Mouse (Mus musculus): ENCODE measurements at regions not wholly inside any gene's neighbourhood (a gene's known extent, or its start where the extent isn't known, plus 50 kb on each side); places are given as distances from the start of the nearest gene placed in this dataset.

DNA sequence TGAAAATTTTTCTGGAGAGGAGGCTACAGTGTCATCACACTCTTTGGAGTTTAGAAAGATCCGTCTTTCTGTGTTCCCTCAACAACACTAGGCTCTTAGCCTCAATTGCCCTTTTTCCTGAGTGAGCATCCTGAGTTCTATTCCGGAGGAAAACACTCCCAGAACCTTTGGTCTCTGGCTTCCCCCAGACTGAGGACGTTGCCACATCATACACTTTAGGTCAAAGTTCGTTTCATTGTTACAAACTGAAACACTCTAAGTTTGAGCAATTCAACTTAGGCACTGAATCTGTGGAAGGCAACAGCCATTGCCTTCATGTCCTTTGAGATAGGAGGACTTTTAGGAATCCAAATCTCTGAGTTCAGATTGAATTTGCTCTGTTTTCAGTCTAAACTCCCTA lies 85.0 kb downstream of the Arl4a start:
- H3K27ac ChIP-seq (ENCODE audit: low read length) = no peak overlapping the region
- no peak for ATAC-seq (ENCODE audit: low read depth)

GRCm38 (mm10) chr12:39951911-39952310 lies 85.9 kb downstream of the Arl4a start:
- no peak overlapping the region for H3K27ac ChIP-seq (ENCODE audit: low read length)
- H3K4me2 ChIP-seq (ENCODE audit: low read depth, low read length) = no peak overlapping the region
- no peak overlapping the region for H3K9ac ChIP-seq (ENCODE audit: low read depth, low read length)
- no peaks in the 10 kb centered on the region for H3K36me3 ChIP-seq (ENCODE audit: control insufficient read depth, insufficient read depth)
- no peaks in the 10 kb centered on the region for H3K4me1 ChIP-seq (ENCODE audit: control insufficient read depth, low read depth, low read length)
- H3K9me3 ChIP-seq (replicated peaks; ENCODE audit: control insufficient read depth, low read length) = no peaks in the 10 kb centered on the region
- H3K27me3 ChIP-seq (ENCODE audit: control insufficient read depth, insufficient read depth, low read depth, low read length) = no peaks in the 10 kb centered on the region
- WGBS (ENCODE audit: insufficient replicate concordance) = 74% methylated on average over 6 of the region's 6 CpGs
- H3K4me3 ChIP-seq (ENCODE audit: low read depth, low read length) = no peak overlapping the region
- ATAC-seq (ENCODE audit: low read depth) = no peak

More for the DNA sequence above, 85.0 kb downstream of the Arl4a start:
- Histone ChIP-seq H3K9me3 (replicated peaks; ENCODE audit: control insufficient read depth, low read length) (no peaks in the 10 kb centered on the region), H3K9ac (ENCODE audit: low read depth, low read length) (no peak overlapping the region), H3K4me3 (ENCODE audit: low read depth, low read length) (no peak overlapping the region), H3K36me3 (ENCODE audit: control insufficient read depth, insufficient read depth) (no peaks in the 10 kb centered on the region), H3K27me3 (ENCODE audit: control insufficient read depth, insufficient read depth, low read depth, low read length) (no peaks in the 10 kb centered on the region), H3K4me2 (ENCODE audit: low read depth, low read length) (no peak overlapping the region), H3K4me1 (ENCODE audit: control insufficient read depth, low read depth, low read length) (no peaks in the 10 kb centered on the region)
- 29% methylated on average over 4 of the region's 4 CpGs for WGBS (ENCODE audit: insufficient replicate concordance)

GRCm38 (mm10) chr12:39950270-39950801 lies 87.5 kb downstream of the Arl4a start:
- Histone ChIP-seq H3K4me1 (ENCODE audit: control insufficient read depth, low read depth, low read length) (no peaks in the 10 kb centered on the region), H3K4me2 (ENCODE audit: low read depth, low read length) (no peak overlapping the region), H3K9me3 (replicated peaks; ENCODE audit: control insufficient read depth, low read length) (no peaks in the 10 kb centered on the region), H3K27ac (ENCODE audit: low read length) (no peak overlapping the region), H3K4me3 (ENCODE audit: low read depth, low read length) (no peak overlapping the region), H3K9ac (ENCODE audit: low read depth, low read length) (no peak overlapping the region), H3K36me3 (ENCODE audit: control insufficient read depth, insufficient read depth) (no peaks in the 10 kb centered on the region), H3K27me3 (ENCODE audit: control insufficient read depth, insufficient read depth, low read depth, low read length) (no peaks in the 10 kb centered on the region)
- peak; percentile 70 for ATAC-seq (ENCODE audit: low read depth)
- WGBS (ENCODE audit: insufficient replicate concordance) = 63% methylated on average over 7 of the region's 7 CpGs

- WGBS (ENCODE audit: insufficient replicate concordance) = 57% methylated on average over 5 of the region's 5 CpGs
- Histone ChIP-seq H3K4me3 (ENCODE audit: low read depth, low read length) (no peak overlapping the region), H3K36me3 (ENCODE audit: control insufficient read depth, insufficient read depth) (no peaks in the 10 kb centered on the region), H3K27ac (ENCODE audit: low read length) (no peak overlapping the region), H3K27me3 (ENCODE audit: control insufficient read depth, insufficient read depth, low read depth, low read length) (no peaks in the 10 kb centered on the region), H3K4me2 (ENCODE audit: low read depth, low read length) (no peak overlapping the region), H3K9ac (ENCODE audit: low read depth, low read length) (no peak overlapping the region), H3K9me3 (replicated peaks; ENCODE audit: control insufficient read depth, low read length) (no peaks in the 10 kb centered on the region), H3K4me1 (ENCODE audit: control insufficient read depth, low read depth, low read length) (no peaks in the 10 kb centered on the region)
- no peak for ATAC-seq (ENCODE audit: low read depth)
Observed at GRCm38 (mm10) chr12:39942910-39943309, 94.9 kb downstream of the Arl4a start.

DNA sequence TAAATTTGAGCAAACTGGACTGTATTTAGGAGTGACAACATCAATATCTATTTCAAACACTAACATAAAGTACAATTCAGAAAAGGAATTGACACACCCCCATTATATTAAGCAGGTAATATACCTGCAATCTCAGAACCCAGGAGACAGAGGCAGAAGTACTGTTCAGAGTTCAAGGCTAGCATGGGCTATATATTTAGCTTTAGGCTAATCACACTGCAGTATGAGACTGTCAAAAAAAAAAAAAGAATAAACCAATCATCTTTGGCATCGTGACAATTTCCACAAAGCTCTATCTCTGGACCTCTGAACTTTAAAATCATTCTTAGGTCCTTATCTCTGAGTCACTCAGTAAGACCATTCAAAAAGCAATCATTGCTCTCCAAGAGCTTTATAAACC lies 96.7 kb downstream of the Arl4a start:
- 51% methylated on average over 1 of the region's 1 CpGs for WGBS (ENCODE audit: insufficient replicate concordance)
- H3K4me2 ChIP-seq (ENCODE audit: low read depth, low read length) = no peak overlapping the region
- H3K27me3 ChIP-seq (ENCODE audit: control insufficient read depth, insufficient read depth, low read depth, low read length) = no peaks in the 10 kb centered on the region
- no peak overlapping the region for H3K27ac ChIP-seq (ENCODE audit: low read length)
- no peaks in the 10 kb centered on the region for H3K4me1 ChIP-seq (ENCODE audit: control insufficient read depth, low read depth, low read length)
- H3K9ac ChIP-seq (ENCODE audit: low read depth, low read length) = no peak overlapping the region
- H3K4me3 ChIP-seq (ENCODE audit: low read depth, low read length) = no peak overlapping the region
- no peak for ATAC-seq (ENCODE audit: low read depth)
- no peaks in the 10 kb centered on the region for H3K36me3 ChIP-seq (ENCODE audit: control insufficient read depth, insufficient read depth)
- no peaks in the 10 kb centered on the region for H3K9me3 ChIP-seq (replicated peaks; ENCODE audit: control insufficient read depth, low read length)

DNA sequence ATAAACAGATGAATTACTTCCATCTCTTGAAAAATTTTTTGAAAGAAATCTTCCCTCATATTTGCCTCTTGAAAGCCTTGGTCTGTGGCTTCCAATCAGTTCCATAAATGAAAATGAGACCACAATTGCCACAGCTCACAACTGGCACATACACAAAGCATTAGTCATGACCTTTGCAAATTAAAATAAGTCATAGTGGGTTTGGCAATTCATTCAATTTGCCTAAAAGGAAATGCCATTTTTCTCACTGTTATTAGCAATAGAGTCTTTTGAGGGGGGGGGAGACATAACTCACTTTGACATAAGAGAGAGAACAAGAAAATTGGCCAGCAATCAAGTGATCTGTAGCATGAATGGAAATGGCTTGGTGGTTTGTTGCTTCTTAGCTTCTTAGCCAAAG lies 98.8 kb downstream of the Arl4a start:
- H3K27me3 ChIP-seq (ENCODE audit: control insufficient read depth, insufficient read depth, low read depth, low read length) = no peaks in the 10 kb centered on the region
- no peaks in the 10 kb centered on the region for H3K36me3 ChIP-seq (ENCODE audit: control insufficient read depth, insufficient read depth)
- H3K4me1 ChIP-seq (ENCODE audit: control insufficient read depth, low read depth, low read length) = no peaks in the 10 kb centered on the region
- H3K4me3 ChIP-seq (ENCODE audit: low read depth, low read length) = no peak overlapping the region
- no peak overlapping the region for H3K27ac ChIP-seq (ENCODE audit: low read length)
- ATAC-seq (ENCODE audit: low read depth) = no peak
- H3K9me3 ChIP-seq (replicated peaks; ENCODE audit: control insufficient read depth, low read length) = no peaks in the 10 kb centered on the region
- no peak overlapping the region for H3K9ac ChIP-seq (ENCODE audit: low read depth, low read length)
- H3K4me2 ChIP-seq (ENCODE audit: low read depth, low read length) = no peak overlapping the region

DNA sequence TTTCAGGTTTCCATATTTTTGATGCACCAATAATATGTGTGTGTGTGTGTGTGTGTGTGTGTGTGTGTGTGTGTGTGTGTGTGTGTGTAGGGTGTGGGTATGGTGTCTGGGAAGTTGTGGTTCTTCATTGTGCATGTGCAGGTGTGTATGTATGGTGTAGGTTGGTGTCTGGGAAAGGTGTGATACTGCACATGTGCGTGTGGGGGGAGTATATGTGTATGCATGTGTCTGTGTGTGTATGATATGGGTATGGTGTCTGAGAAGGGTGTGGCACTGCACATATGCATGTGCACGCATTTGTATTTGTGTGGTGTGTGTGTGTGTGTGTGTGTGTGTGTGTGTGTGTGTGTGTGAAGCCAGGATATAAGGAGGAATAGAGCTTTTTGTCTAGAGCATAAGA lies 99.6 kb downstream of the Arl4a start:
- 56% methylated on average over 2 of the region's 2 CpGs for WGBS (ENCODE audit: insufficient replicate concordance)
- H3K36me3 ChIP-seq (ENCODE audit: control insufficient read depth, insufficient read depth) = no peaks in the 10 kb centered on the region
- no peaks in the 10 kb centered on the region for H3K4me1 ChIP-seq (ENCODE audit: control insufficient read depth, low read depth, low read length)
- no peak overlapping the region for H3K9ac ChIP-seq (ENCODE audit: low read depth, low read length)
- H3K27ac ChIP-seq (ENCODE audit: low read length) = no peak overlapping the region
- H3K9me3 ChIP-seq (replicated peaks; ENCODE audit: control insufficient read depth, low read length) = no peaks in the 10 kb centered on the region
- ATAC-seq (ENCODE audit: low read depth) = no peak
- H3K27me3 ChIP-seq (ENCODE audit: control insufficient read depth, insufficient read depth, low read depth, low read length) = no peaks in the 10 kb centered on the region
- H3K4me2 ChIP-seq (ENCODE audit: low read depth, low read length) = no peak overlapping the region
- H3K4me3 ChIP-seq (ENCODE audit: low read depth, low read length) = no peak overlapping the region

DNA sequence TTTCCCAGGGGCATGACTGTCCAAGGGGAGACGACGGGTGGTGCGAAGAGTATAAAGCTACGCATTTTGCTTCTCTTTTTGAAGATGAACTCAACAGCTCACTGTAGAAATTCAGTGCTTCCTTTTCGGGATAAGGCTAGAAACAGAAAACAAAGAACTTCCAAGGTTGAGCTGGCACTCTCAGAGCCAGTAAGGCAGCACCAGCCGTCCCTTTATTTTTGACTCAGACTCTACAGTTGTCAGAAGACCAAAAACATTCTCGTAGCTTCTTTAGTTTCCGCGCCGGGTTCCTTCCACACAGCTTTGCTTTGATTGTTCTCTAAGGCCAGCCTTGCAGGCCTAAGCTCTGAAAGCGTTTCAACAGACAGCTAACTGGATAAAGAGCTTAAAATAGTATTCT lies 101.5 kb downstream of the Arl4a start:
- Histone ChIP-seq H3K4me2 (ENCODE audit: low read depth, low read length) (no peak overlapping the region), H3K36me3 (ENCODE audit: control insufficient read depth, insufficient read depth) (no peaks in the 10 kb centered on the region), H3K4me3 (ENCODE audit: low read depth, low read length) (no peak overlapping the region), H3K4me1 (ENCODE audit: control insufficient read depth, low read depth, low read length) (no peaks in the 10 kb centered on the region), H3K27ac (ENCODE audit: low read length) (no peak overlapping the region), H3K27me3 (ENCODE audit: control insufficient read depth, insufficient read depth, low read depth, low read length) (no peaks in the 10 kb centered on the region), H3K9ac (ENCODE audit: low read depth, low read length) (no peak overlapping the region), H3K9me3 (replicated peaks; ENCODE audit: control insufficient read depth, low read length) (no peaks in the 10 kb centered on the region)
- ATAC-seq (ENCODE audit: low read depth) = no peak
- WGBS (ENCODE audit: insufficient replicate concordance) = 72% methylated on average over 11 of the region's 11 CpGs

DNA sequence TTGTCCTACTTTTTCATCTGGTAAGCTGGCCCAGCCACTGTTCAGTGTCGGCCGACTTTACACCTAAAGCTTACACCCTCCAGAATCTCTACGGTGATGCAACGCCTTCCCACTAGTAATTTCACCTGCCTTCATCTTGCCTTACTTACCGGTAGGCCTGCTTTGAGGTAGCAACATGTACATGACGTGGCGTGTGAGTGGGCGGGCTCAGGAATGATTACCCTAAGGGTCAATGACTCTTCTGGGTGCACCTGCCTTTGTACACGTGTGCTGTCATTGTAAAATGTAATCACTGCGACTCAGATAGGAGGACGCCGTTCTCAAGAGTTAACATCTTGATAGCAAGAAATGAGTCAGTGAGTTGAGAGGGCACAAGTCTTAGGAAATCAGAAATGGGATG lies 102.0 kb downstream of the Arl4a start:
- no peak for ATAC-seq (ENCODE audit: low read depth)
- H3K27me3 ChIP-seq (ENCODE audit: control insufficient read depth, insufficient read depth, low read depth, low read length) = no peaks in the 10 kb centered on the region
- no peak overlapping the region for H3K27ac ChIP-seq (ENCODE audit: low read length)
- no peak overlapping the region for H3K4me2 ChIP-seq (ENCODE audit: low read depth, low read length)
- no peaks in the 10 kb centered on the region for H3K36me3 ChIP-seq (ENCODE audit: control insufficient read depth, insufficient read depth)
- no peaks in the 10 kb centered on the region for H3K9me3 ChIP-seq (replicated peaks; ENCODE audit: control insufficient read depth, low read length)
- H3K4me1 ChIP-seq (ENCODE audit: control insufficient read depth, low read depth, low read length) = no peaks in the 10 kb centered on the region
- H3K9ac ChIP-seq (ENCODE audit: low read depth, low read length) = no peak overlapping the region
- WGBS (ENCODE audit: insufficient replicate concordance) = 71% methylated on average over 12 of the region's 12 CpGs
- no peak overlapping the region for H3K4me3 ChIP-seq (ENCODE audit: low read depth, low read length)

GRCm38 (mm10) chr12:39934877-39935276 lies 102.9 kb downstream of the Arl4a start:
- Histone ChIP-seq H3K9ac (ENCODE audit: low read depth, low read length) (no peak overlapping the region), H3K4me2 (ENCODE audit: low read depth, low read length) (no peak overlapping the region), H3K27me3 (ENCODE audit: control insufficient read depth, insufficient read depth, low read depth, low read length) (no peaks in the 10 kb centered on the region), H3K36me3 (ENCODE audit: control insufficient read depth, insufficient read depth) (no peaks in the 10 kb centered on the region), H3K9me3 (replicated peaks; ENCODE audit: control insufficient read depth, low read length) (no peaks in the 10 kb centered on the region), H3K4me1 (ENCODE audit: control insufficient read depth, low read depth, low read length) (no peaks in the 10 kb centered on the region), H3K4me3 (ENCODE audit: low read depth, low read length) (no peak overlapping the region), H3K27ac (ENCODE audit: low read length) (no peak overlapping the region)
- 40% methylated on average over 4 of the region's 4 CpGs for WGBS (ENCODE audit: insufficient replicate concordance)
- no peak for ATAC-seq (ENCODE audit: low read depth)

All from liver, embryonic 16.5 days (tissue).